Mouse (Mus musculus): ENCODE measurements at regions not wholly inside any gene's neighbourhood (a gene's known extent, or its start where the extent isn't known, plus 50 kb on each side); places are given as distances from the start of the nearest gene placed in this dataset.

- no peak for TF ChIP-seq POLR2A (IDR thresholded peaks at IDR 0.05; ENCODE audit: borderline replicate concordance, control insufficient read depth, low read depth, low read length)
- TF ChIP-seq CTCF (IDR thresholded peaks at IDR 0.05; ENCODE audit: control insufficient read depth, insufficient read depth, low read length) = no peak
Observed at GRCm38 (mm10) chr7:113685349-113685748, 80.4 kb upstream of the Spon1 start.
